Mouse (Mus musculus): ENCODE measurements around the gene Gucy2d. TPM values are rescaled to one million over a fixed set of nuclear protein-coding genes. Genes with fewer than 3 reads are reported as not detected.

Gene Gucy2d
- polyA plus RNA-seq, 1 experiment from 2014 or later = not detected

- no peak for ATAC-seq (replicated peaks; ENCODE audit: insufficient number of reproducible peaks, low FRiP score, low TSS enrichment, low read depth)
- 67% methylated on average over 15 of the region's 15 CpGs for WGBS
- Histone ChIP-seq H3K9me3 (replicated peaks; ENCODE audit: control insufficient read depth, low read length) (no peaks in the 10 kb centered on the region), H3K4me3 (ENCODE audit: low read depth, low read length) (no peak overlapping the region), H3K27me3 (ENCODE audit: control insufficient read depth, insufficient read depth, low read length) (no peaks in the 10 kb centered on the region), H3K36me3 (replicated peaks; ENCODE audit: control insufficient read depth, insufficient read depth, low read depth, low read length) (no peaks in the 10 kb centered on the region), H3K4me2 (ENCODE audit: low read depth, low read length) (no peak overlapping the region), H3K27ac (replicated peaks; ENCODE audit: low read depth, low read length) (no peak overlapping the region), H3K9ac (replicated peaks; ENCODE audit: low read length) (no peak overlapping the region), H3K4me1 (ENCODE audit: control insufficient read depth, insufficient read depth, low read length) (no peaks in the 10 kb centered on the region)
- DNase-seq (ENCODE audit: low spot score) = no peak
Measured at GRCm38 (mm10) chr7:98510961-98511958, 71.0 kb downstream of the Gucy2d start.

- H3K27me3 ChIP-seq (ENCODE audit: control insufficient read depth, insufficient read depth, low read length) = no peaks in the 10 kb centered on the region
- H3K4me1 ChIP-seq (ENCODE audit: control insufficient read depth, insufficient read depth, low read length) = no peaks in the 10 kb centered on the region
- H3K27ac ChIP-seq (replicated peaks; ENCODE audit: low read depth, low read length) = no peak overlapping the region
- no peaks in the 10 kb centered on the region for H3K9me3 ChIP-seq (replicated peaks; ENCODE audit: control insufficient read depth, low read length)
- no peaks in the 10 kb centered on the region for H3K36me3 ChIP-seq (replicated peaks; ENCODE audit: control insufficient read depth, insufficient read depth, low read depth, low read length)
- no peak overlapping the region for H3K4me3 ChIP-seq (ENCODE audit: low read depth, low read length)
- ATAC-seq (replicated peaks; ENCODE audit: insufficient number of reproducible peaks, low FRiP score, low TSS enrichment, low read depth) (no peak), DNase-seq (ENCODE audit: low spot score) (no peak)
- H3K4me2 ChIP-seq (ENCODE audit: low read depth, low read length) = no peak overlapping the region
- no peak overlapping the region for H3K9ac ChIP-seq (replicated peaks; ENCODE audit: low read length)
- WGBS = 60% methylated on average over 3 of the region's 3 CpGs
Measured at GRCm38 (mm10) chr7:98513251-98513650, 73.0 kb downstream of the Gucy2d start.

- Histone ChIP-seq H3K4me3 (ENCODE audit: low read depth, low read length) (no peak overlapping the region), H3K36me3 (replicated peaks; ENCODE audit: control insufficient read depth, insufficient read depth, low read depth, low read length) (no peaks in the 10 kb centered on the region), H3K4me1 (ENCODE audit: control insufficient read depth, insufficient read depth, low read length) (peaks cover 3% of the 10 kb centered on the region; the same call in 1 of the 2 replicates), H3K4me2 (ENCODE audit: low read depth, low read length) (no peak overlapping the region), H3K27ac (replicated peaks; ENCODE audit: low read depth, low read length) (no peak overlapping the region), H3K9ac (replicated peaks; ENCODE audit: low read length) (no peak overlapping the region), H3K9me3 (replicated peaks; ENCODE audit: control insufficient read depth, low read length) (no peaks in the 10 kb centered on the region), H3K27me3 (ENCODE audit: control insufficient read depth, insufficient read depth, low read length) (no peaks in the 10 kb centered on the region)
- WGBS = 75% methylated on average over 5 of the region's 5 CpGs
- DNase-seq (ENCODE audit: low spot score) (no peak), ATAC-seq (replicated peaks; ENCODE audit: insufficient number of reproducible peaks, low FRiP score, low TSS enrichment, low read depth) (no peak)
Measured at GRCm38 (mm10) chr7:98522576-98522975, 82.4 kb downstream of the Gucy2d start.

GRCm38 (mm10) chr7:98523070-98523812 lies 83.0 kb downstream of the Gucy2d start:
- Histone ChIP-seq H3K9ac (replicated peaks; ENCODE audit: low read length) (no peak overlapping the region), H3K27me3 (ENCODE audit: control insufficient read depth, insufficient read depth, low read length) (no peaks in the 10 kb centered on the region), H3K9me3 (replicated peaks; ENCODE audit: control insufficient read depth, low read length) (no peaks in the 10 kb centered on the region), H3K36me3 (replicated peaks; ENCODE audit: control insufficient read depth, insufficient read depth, low read depth, low read length) (no peaks in the 10 kb centered on the region), H3K4me3 (ENCODE audit: low read depth, low read length) (no peak overlapping the region), H3K4me1 (ENCODE audit: control insufficient read depth, insufficient read depth, low read length) (peaks cover 3% of the 10 kb centered on the region; the same call in 1 of the 2 replicates), H3K4me2 (ENCODE audit: low read depth, low read length) (no peak overlapping the region), H3K27ac (replicated peaks; ENCODE audit: low read depth, low read length) (no peak overlapping the region)
- no peak for DNase-seq (ENCODE audit: low spot score)
- ATAC-seq (replicated peaks; ENCODE audit: insufficient number of reproducible peaks, low FRiP score, low TSS enrichment, low read depth) = no peak
- WGBS = 85% methylated on average over 8 of the region's 8 CpGs

GRCm38 (mm10) chr7:98523813-98524361 lies 83.7 kb downstream of the Gucy2d start:
- DNase-seq (ENCODE audit: low spot score) = no peak
- WGBS = 10% methylated on average over 7 of the region's 7 CpGs
- Histone ChIP-seq H3K9ac (replicated peaks; ENCODE audit: low read length) (no peak overlapping the region; the same call in 1 of the 2 replicates), H3K4me2 (ENCODE audit: low read depth, low read length) (no peak overlapping the region), H3K4me3 (ENCODE audit: low read depth, low read length) (no peak overlapping the region), H3K36me3 (replicated peaks; ENCODE audit: control insufficient read depth, insufficient read depth, low read depth, low read length) (no peaks in the 10 kb centered on the region), H3K4me1 (ENCODE audit: control insufficient read depth, insufficient read depth, low read length) (peaks cover 3% of the 10 kb centered on the region; the same call in 1 of the 2 replicates), H3K27ac (replicated peaks; ENCODE audit: low read depth, low read length) (no peak overlapping the region), H3K27me3 (ENCODE audit: control insufficient read depth, insufficient read depth, low read length) (no peaks in the 10 kb centered on the region), H3K9me3 (replicated peaks; ENCODE audit: control insufficient read depth, low read length) (no peaks in the 10 kb centered on the region)
- no peak for ATAC-seq (replicated peaks; ENCODE audit: insufficient number of reproducible peaks, low FRiP score, low TSS enrichment, low read depth)

GRCm38 (mm10) chr7:98524401-98524800 lies 84.2 kb downstream of the Gucy2d start:
- H3K27ac ChIP-seq (replicated peaks; ENCODE audit: low read depth, low read length) = no peak overlapping the region
- no peaks in the 10 kb centered on the region for H3K9me3 ChIP-seq (replicated peaks; ENCODE audit: control insufficient read depth, low read length)
- no peak overlapping the region for H3K4me2 ChIP-seq (ENCODE audit: low read depth, low read length)
- no peak for ATAC-seq (replicated peaks; ENCODE audit: insufficient number of reproducible peaks, low FRiP score, low TSS enrichment, low read depth)
- no peaks in the 10 kb centered on the region for H3K36me3 ChIP-seq (replicated peaks; ENCODE audit: control insufficient read depth, insufficient read depth, low read depth, low read length)
- H3K9ac ChIP-seq (replicated peaks; ENCODE audit: low read length) = no peak overlapping the region
- H3K27me3 ChIP-seq (ENCODE audit: control insufficient read depth, insufficient read depth, low read length) = no peaks in the 10 kb centered on the region
- no peak overlapping the region for H3K4me3 ChIP-seq (ENCODE audit: low read depth, low read length)
- peaks cover 3% of the 10 kb centered on the region; the same call in 1 of the 2 replicates for H3K4me1 ChIP-seq (ENCODE audit: control insufficient read depth, insufficient read depth, low read length)
- 28% methylated on average over 6 of the region's 6 CpGs for WGBS
- DNase-seq (ENCODE audit: low spot score) = no peak

GRCm38 (mm10) chr7:98524869-98525699 lies 84.9 kb downstream of the Gucy2d start:
- Histone ChIP-seq H3K4me1 (ENCODE audit: control insufficient read depth, insufficient read depth, low read length) (peaks cover 3% of the 10 kb centered on the region; the same call in 1 of the 2 replicates), H3K36me3 (replicated peaks; ENCODE audit: control insufficient read depth, insufficient read depth, low read depth, low read length) (no peaks in the 10 kb centered on the region), H3K4me2 (ENCODE audit: low read depth, low read length) (no peak overlapping the region), H3K27ac (replicated peaks; ENCODE audit: low read depth, low read length) (no peak overlapping the region), H3K27me3 (ENCODE audit: control insufficient read depth, insufficient read depth, low read length) (no peaks in the 10 kb centered on the region), H3K9me3 (replicated peaks; ENCODE audit: control insufficient read depth, low read length) (no peaks in the 10 kb centered on the region), H3K4me3 (ENCODE audit: low read depth, low read length) (no peak overlapping the region), H3K9ac (replicated peaks; ENCODE audit: low read length) (no peak overlapping the region)
- DNase-seq (ENCODE audit: low spot score) (no peak), ATAC-seq (replicated peaks; ENCODE audit: insufficient number of reproducible peaks, low FRiP score, low TSS enrichment, low read depth) (no peak)
- 87% methylated on average over 6 of the region's 6 CpGs for WGBS
